Mouse (Mus musculus) intestine, embryonic 14.5 days (tissue): ENCODE measurements around the gene Clrn1. TPM values are rescaled to one million over a fixed set of nuclear protein-coding genes. Genes with fewer than 3 reads are reported as not detected.
A peak's percentile ranks its signal among the peaks of the same experiment; 100 is the strongest.
"Not testable (repeated sequence)": the region's sequence is repeated elsewhere in the genome, so short reads cannot be mapped to it uniquely, and the experiment has no call there.

Experiments used
- ATAC-seq: fragments of 200-750 bp; cut with Nextera tagmentation; replicated peaks from 2 replicates; pipeline ENCODE4 v1.8.0; 2017; ENCODE audit warnings: low read depth, moderate number of reproducible peaks, moderate TSS enrichment, moderate library complexity; ENCODE audit not compliant: low FRiP score, low TSS enrichment
- DNase-seq: peaks from one replicate; pipeline ENCODE4 v3.0.0-alpha.2; 2018; ENCODE audit warnings: low spot score
- H3K27ac ChIP-seq: fragments of 300-500 bp; sonication (generic); 2 replicates; pipeline ENCODE4 v1.5.1; 2014; ENCODE audit warnings: low read depth, mild to moderate bottlenecking, control low read depth
- H3K27me3 ChIP-seq: fragments of 300-500 bp; sonication (generic); replicated peaks from 2 replicates; pipeline ENCODE4 v1.6.1; 2014; ENCODE audit warnings: low read length, control low read depth; ENCODE audit not compliant: control insufficient read depth, insufficient read depth
- H3K36me3 ChIP-seq: fragments of 300-500 bp; sonication (generic); 2 replicates; pipeline ENCODE4 v1.6.1; 2014; ENCODE audit warnings: low read length, control low read depth; ENCODE audit not compliant: control insufficient read depth, insufficient read depth
- H3K4me1 ChIP-seq: fragments of 300-500 bp; sonication (generic); replicated peaks from 2 replicates; pipeline ENCODE4 v1.6.1; 2014; ENCODE audit warnings: low read length, control low read depth, mixed read lengths; ENCODE audit not compliant: control insufficient read depth, insufficient read depth
- H3K4me2 ChIP-seq: fragments of 300-500 bp; sonication (generic); 2 replicates; pipeline ENCODE4 v1.6.1; 2014; ENCODE audit warnings: low read length
- H3K4me3 ChIP-seq: fragments of 300-500 bp; sonication (generic); 2 replicates; pipeline ENCODE4 v1.5.1; 2014; ENCODE audit warnings: low read depth, low read length, control low read depth, mixed read lengths
- H3K9ac ChIP-seq: fragments of 300-500 bp; sonication (generic); 2 replicates; pipeline ENCODE4 v1.6.1; 2014; ENCODE audit warnings: mild to moderate bottlenecking, low read length
- H3K9me3 ChIP-seq: fragments of 300-500 bp; sonication (generic); 2 replicates; pipeline ENCODE4 v1.6.1; 2016; ENCODE audit warnings: low read length, control low read depth; ENCODE audit not compliant: control insufficient read depth
- WGBS: fragments of 180-500 bp; shearing (Covaris S2); extraction: QIAGEN DNeasy Blood & Tissue Kit; methylation state at CpG from one replicate; pipeline ENCODE4 v1.1.7; 2014; 5-methylcytosine and 5-hydroxymethylcytosine counted together
- polyA plus RNA-seq: library from polyadenylated mRNA; unstranded; fragments of >200 nt; fragmentation: Nextera tagmentation; extraction: Ambion mirVana; gene quantifications from 2 replicates; pipeline ENCODE4 v1.2.1, GENCODE M21; 2014

Clrn1 gene
- polyA plus RNA-seq, 1 experiment from 2014 or later = not detected

GRCm38 (mm10) chr3:58894529-58894928 is 9.4 kb upstream of the Clrn1 start:
- ATAC-seq (no peak), DNase-seq (no peak)
- Histone ChIP-seq H3K36me3 (no peaks in the 10 kb centered on the region), H3K27ac (no peak overlapping the region), H3K9me3 (no peaks in the 10 kb centered on the region), H3K27me3 (no peaks in the 10 kb centered on the region), H3K4me2 (no peak overlapping the region), H3K9ac (no peak overlapping the region), H3K4me3 (no peak overlapping the region), H3K4me1 (no peaks in the 10 kb centered on the region)
- 89% methylated on average over 3 of the region's 3 CpGs for WGBS

- 72% methylated on average over 3 of the region's 3 CpGs for WGBS
- Histone ChIP-seq H3K4me2 (no peak overlapping the region), H3K36me3 (no peaks in the 10 kb centered on the region), H3K4me1 (no peaks in the 10 kb centered on the region), H3K9ac (no peak overlapping the region), H3K4me3 (no peak overlapping the region), H3K27ac (no peak overlapping the region), H3K27me3 (no peaks in the 10 kb centered on the region), H3K9me3 (no peaks in the 10 kb centered on the region)
- ATAC-seq (no peak), DNase-seq (no peak)
These were observed 4.5 kb upstream of the Clrn1 start for GRCm38 (mm10) chr3:58889670-58890069.

- Histone ChIP-seq H3K27me3 (no peaks in the 10 kb centered on the region), H3K27ac (no peak overlapping the region), H3K4me1 (no peaks in the 10 kb centered on the region), H3K9ac (no peak overlapping the region), H3K36me3 (no peaks in the 10 kb centered on the region), H3K9me3 (no peaks in the 10 kb centered on the region), H3K4me2 (no peak overlapping the region), H3K4me3 (no peak overlapping the region)
- 77% methylated on average over 7 of the region's 7 CpGs for WGBS
- DNase-seq (no peak), ATAC-seq (no peak)
These were observed 3.1 kb upstream of the Clrn1 start for GRCm38 (mm10) chr3:58888131-58888715.

- ATAC-seq = no peak
- DNase-seq = no peak
- no peak overlapping the region for H3K9ac ChIP-seq
These were observed 2.6 kb upstream of the Clrn1 start for GRCm38 (mm10) chr3:58887719-58888118.

GRCm38 (mm10) chr3:58883511-58883907 is 1.6 kb downstream of the Clrn1 start:
- no peaks in the 10 kb centered on the region for H3K9me3 ChIP-seq
- H3K36me3 ChIP-seq = no peaks in the 10 kb centered on the region
- H3K4me3 ChIP-seq = no peak overlapping the region
- no peak overlapping the region for H3K4me2 ChIP-seq
- no peak for DNase-seq
- H3K4me1 ChIP-seq = 0 out of 2 replicates have a peak, but pooled peaks cover 3% of the 10 kb centered on the region
- no peak for ATAC-seq
- no peak overlapping the region for H3K9ac ChIP-seq
- H3K27me3 ChIP-seq = no peaks in the 10 kb centered on the region
- no peak overlapping the region for H3K27ac ChIP-seq

More at GRCm38 (mm10) chr3:58887719-58888118, 2.6 kb upstream of the Clrn1 start:
- H3K4me2 ChIP-seq = no peak overlapping the region
- no peak overlapping the region for H3K27ac ChIP-seq
- 78% methylated on average over 10 of the region's 10 CpGs for WGBS
- 0 out of 2 replicates have a peak, but pooled peaks cover 2% of the 10 kb centered on the region for H3K4me1 ChIP-seq
- no peaks in the 10 kb centered on the region for H3K27me3 ChIP-seq
- H3K4me3 ChIP-seq = no peak overlapping the region
- no peaks in the 10 kb centered on the region for H3K36me3 ChIP-seq
- no peaks in the 10 kb centered on the region for H3K9me3 ChIP-seq

GRCm38 (mm10) chr3:58882878-58883510 is 2.1 kb downstream of the Clrn1 start:
- Histone ChIP-seq H3K27ac (0 out of 2 replicates have a peak overlapping the region, but pooled peaks have one; percentile 22), H3K9me3 (no peaks in the 10 kb centered on the region), H3K27me3 (no peaks in the 10 kb centered on the region), H3K36me3 (no peaks in the 10 kb centered on the region), H3K9ac (no peak overlapping the region), H3K4me3 (no peak overlapping the region), H3K4me1 (0 out of 2 replicates have a peak, but pooled peaks cover 3% of the 10 kb centered on the region), H3K4me2 (no peak overlapping the region)
- 17% methylated on average over 8 of the region's 8 CpGs for WGBS
- DNase-seq (no peak), ATAC-seq (0 out of 2 replicates have a peak, but pooled peaks have one; percentile 53)

- H3K36me3 ChIP-seq = no peaks in the 10 kb centered on the region
- DNase-seq (no peak), ATAC-seq (no peak)
- H3K4me1 ChIP-seq = 0 out of 2 replicates have a peak, but pooled peaks cover 3% of the 10 kb centered on the region
- H3K27ac ChIP-seq = no peak overlapping the region
- no peaks in the 10 kb centered on the region for H3K9me3 ChIP-seq
- 88% methylated on average over 1 of the region's 1 CpGs for WGBS
- no peak overlapping the region for H3K9ac ChIP-seq
- H3K4me3 ChIP-seq = no peak overlapping the region
- H3K27me3 ChIP-seq = no peaks in the 10 kb centered on the region
- no peak overlapping the region for H3K4me2 ChIP-seq
These were observed 4.1 kb downstream of the Clrn1 start for GRCm38 (mm10) chr3:58881016-58881415.

GRCm38 (mm10) chr3:58880181-58880580 is 5.0 kb downstream of the Clrn1 start:
- no peak overlapping the region for H3K9ac ChIP-seq
- DNase-seq (peak; percentile 27), ATAC-seq (no peak)
- WGBS = 80% methylated on average over 2 of the region's 2 CpGs
- no peaks in the 10 kb centered on the region for H3K9me3 ChIP-seq
- no peak overlapping the region for H3K27ac ChIP-seq
- H3K36me3 ChIP-seq = no peaks in the 10 kb centered on the region
- no peak overlapping the region for H3K4me3 ChIP-seq
- no peaks in the 10 kb centered on the region for H3K27me3 ChIP-seq
- no peak overlapping the region for H3K4me2 ChIP-seq
- 0 out of 2 replicates have a peak, but pooled peaks cover 3% of the 10 kb centered on the region for H3K4me1 ChIP-seq

GRCm38 (mm10) chr3:58871882-58872281 is 13.3 kb downstream of the Clrn1 start:
- not testable (repeated sequence) for H3K4me3 ChIP-seq, H3K36me3 ChIP-seq, H3K4me1 ChIP-seq, ATAC-seq, H3K27me3 ChIP-seq, DNase-seq, H3K27ac ChIP-seq, H3K9me3 ChIP-seq, H3K9ac ChIP-seq, H3K4me2 ChIP-seq
- 65% methylated on average over 2 of the region's 2 CpGs for WGBS
